Mouse (Mus musculus) CD8-positive naive resting alpha-beta T cell, adult 2 months (primary cell): ENCODE measurements around the gene 4833427G06Rik.
"Not testable (repeated sequence)": the region's sequence is repeated elsewhere in the genome, so short reads cannot be mapped to it uniquely, and the experiment has no call there.

Source experiments
- DNase-seq, 2 experiments: peaks; one replicate each; pipeline ENCODE4 v3.0.0; 2022; ENCODE audit warnings: low read depth in 2 of 2, low spot score in 2 of 2

Gene 4833427G06Rik

GRCm38 (mm10) chr9:51101756-51102425, at the start of gene 4833427G06Rik:
Gene 4833427G06Rik (minus strand): TSS chr9:51102078.
- DNase-seq: no peak

- no peak for DNase-seq
Observed at GRCm38 (mm10) chr9:51147294-51147693, 45.4 kb upstream of the 4833427G06Rik start.

- DNase-seq: no peak
Observed at GRCm38 (mm10) chr9:51146496-51146895, 44.6 kb upstream of the 4833427G06Rik start.

GRCm38 (mm10) chr9:51144218-51144617, 42.3 kb upstream of the 4833427G06Rik start:
- no peak for DNase-seq

- DNase-seq: no peak
Observed at GRCm38 (mm10) chr9:51143437-51143836, 41.6 kb upstream of the 4833427G06Rik start.

- DNase-seq: no peak
Observed at GRCm38 (mm10) chr9:51140711-51141110, 38.8 kb upstream of the 4833427G06Rik start.

GRCm38 (mm10) chr9:51139401-51139800, 37.5 kb upstream of the 4833427G06Rik start:
- DNase-seq: not testable (repeated sequence)

- DNase-seq: no peak
Observed at GRCm38 (mm10) chr9:51138301-51138700, 36.4 kb upstream of the 4833427G06Rik start.

- no peak for DNase-seq
Observed at GRCm38 (mm10) chr9:51137836-51138235, 36.0 kb upstream of the 4833427G06Rik start.

GRCm38 (mm10) chr9:51137432-51137831, 35.6 kb upstream of the 4833427G06Rik start:
- no peak for DNase-seq

GRCm38 (mm10) chr9:51136985-51137384, 35.1 kb upstream of the 4833427G06Rik start:
- DNase-seq: no peak

- no peak for DNase-seq
Observed at GRCm38 (mm10) chr9:51114767-51115166, 12.9 kb upstream of the 4833427G06Rik start.

GRCm38 (mm10) chr9:51105751-51106150, 3.9 kb upstream of the 4833427G06Rik start:
- DNase-seq: no peak

GRCm38 (mm10) chr9:51103808-51104514, 2.1 kb upstream of the 4833427G06Rik start:
- DNase-seq: no peak

GRCm38 (mm10) chr9:51102963-51103807, 1.3 kb upstream of the 4833427G06Rik start:
- DNase-seq: peak in 1 of 2 experiments; percentile 1

GRCm38 (mm10) chr9:51096306-51096705, 5.6 kb downstream of the 4833427G06Rik start:
- DNase-seq: no peak

GRCm38 (mm10) chr9:51093697-51094096, 8.2 kb downstream of the 4833427G06Rik start:
- DNase-seq: no peak

- no peak for DNase-seq
Observed at GRCm38 (mm10) chr9:51081614-51082013, 20.3 kb downstream of the 4833427G06Rik start.

GRCm38 (mm10) chr9:51076979-51077315, 24.9 kb downstream of the 4833427G06Rik start, which contains the start of gene Layn:
Gene Layn (minus strand): TSS chr9:51077094.
- no peak for DNase-seq

GRCm38 (mm10) chr9:51076300-51076978, 25.4 kb downstream of the 4833427G06Rik start:
- DNase-seq: no peak

- DNase-seq: no peak
Observed at GRCm38 (mm10) chr9:51075780-51076179, 26.1 kb downstream of the 4833427G06Rik start.
